Mouse (Mus musculus) forebrain, embryonic 10.5 days (tissue): ENCODE measurements around the gene Fgfr2. TPM values are rescaled to one million over a fixed set of nuclear protein-coding genes. Genes with fewer than 3 reads are reported as not detected.

Experiments used
- DNase-seq: peaks from one replicate; pipeline ENCODE4 v3.0.0-alpha.2; 2017; ENCODE audit warnings: low spot score; ENCODE audit errors: extremely low spot score
- H3K27ac ChIP-seq: fragments of 300-500 bp; sonication (generic); 2 replicates; pipeline ENCODE4 v1.5.1; 2016; ENCODE audit warnings: mild to moderate bottlenecking
- H3K27me3 ChIP-seq: fragments of 300-500 bp; sonication (generic); 2 replicates; pipeline ENCODE4 v1.6.1; 2016; ENCODE audit warnings: mild to moderate bottlenecking; ENCODE audit not compliant: poor library complexity, severe bottlenecking
- H3K36me3 ChIP-seq: fragments of 300-500 bp; sonication (generic); replicated peaks from 2 replicates; pipeline ENCODE4 v1.6.1; 2016; ENCODE audit warnings: mild to moderate bottlenecking, moderate library complexity
- H3K4me1 ChIP-seq: fragments of 300-500 bp; sonication (generic); 2 replicates; pipeline ENCODE4 v1.6.1; 2016
- H3K4me3 ChIP-seq: fragments of 300-500 bp; sonication (generic); 2 replicates; pipeline ENCODE4 v1.5.1; 2016; ENCODE audit warnings: mild to moderate bottlenecking, moderate library complexity
- H3K9me3 ChIP-seq: fragments of 300-500 bp; sonication (generic); 2 replicates; pipeline ENCODE4 v1.6.1; 2016; ENCODE audit warnings: mild to moderate bottlenecking, moderate library complexity
- WGBS: fragments of 180-500 bp; shearing (Covaris S2); methylation state at CpG from one replicate; pipeline ENCODE4 v1.1.7; 2016; 5-methylcytosine and 5-hydroxymethylcytosine counted together
- polyA plus RNA-seq: library from polyadenylated mRNA; unstranded; fragments of >200 nt; fragmentation: Nextera tagmentation; extraction: Ambion mirVana; gene quantifications from 2 replicates; pipeline ENCODE4 v1.2.1, GENCODE M21; 2016

Gene Fgfr2
- polyA plus RNA-seq, 1 experiment from 2014 or later: 55.7 TPM

DNA sequence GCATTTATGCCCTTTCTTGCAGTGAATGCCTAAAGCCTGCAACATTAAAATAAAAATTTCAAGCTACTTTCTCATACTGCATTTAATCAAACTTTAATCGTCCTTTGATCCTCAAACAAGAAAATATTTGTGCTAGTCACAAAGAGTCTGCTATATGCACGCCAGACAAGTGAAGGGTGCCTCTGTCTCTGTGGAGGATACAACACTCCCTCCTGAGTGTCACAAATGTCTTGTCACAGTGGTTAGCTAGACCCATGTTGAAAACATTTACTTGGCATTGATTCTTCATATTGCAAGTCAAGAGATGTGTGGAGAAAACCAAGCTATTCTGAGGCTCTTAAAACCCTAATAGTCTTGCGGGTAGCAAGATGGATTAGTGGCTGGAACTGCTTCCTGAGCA, 2736.8 kb downstream of the Fgfr2 start:
- Histone ChIP-seq H3K4me1 (peaks cover 29% of the 10 kb centered on the region), H3K9me3 (0 out of 2 replicates have a peak, but pooled peaks cover 5% of the 10 kb centered on the region), H3K27ac (peak overlapping the region; percentile 51; the same call in 1 of the 2 replicates), H3K4me3 (no peak overlapping the region), H3K27me3 (peaks cover 4% of the 10 kb centered on the region), H3K36me3 (peaks cover 19% of the 10 kb centered on the region)
- WGBS: 80% methylated on average over 3 of the region's 3 CpGs
- DNase-seq: no peak

DNA sequence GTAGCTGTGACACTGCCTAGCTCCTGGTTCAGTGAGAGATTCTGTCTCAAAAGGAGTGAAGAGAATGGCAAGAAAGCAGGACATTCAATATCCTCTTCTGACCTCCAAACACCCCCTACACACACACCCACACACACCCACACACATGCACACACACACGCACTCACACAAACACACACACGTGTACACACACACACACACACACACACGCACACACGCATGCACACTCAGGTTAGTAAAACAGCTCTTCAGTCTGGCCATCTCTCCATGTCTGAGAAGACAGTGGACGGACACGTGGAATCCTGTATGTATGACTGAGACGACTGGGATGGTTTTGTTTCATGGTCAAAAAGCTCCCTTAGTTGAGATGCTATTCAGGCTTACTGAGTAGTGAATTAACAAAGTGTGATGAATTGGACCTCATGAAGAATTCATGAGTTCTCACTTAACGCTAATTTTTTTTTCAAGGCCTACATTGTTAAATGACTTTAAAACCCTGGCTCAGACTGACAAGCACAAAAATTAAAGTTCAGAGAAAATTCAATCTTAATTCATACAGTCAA, 2737.3 kb downstream of the Fgfr2 start:
- H3K9me3 ChIP-seq: 0 out of 2 replicates have a peak, but pooled peaks cover 5% of the 10 kb centered on the region
- no peak overlapping the region for H3K4me3 ChIP-seq
- H3K27ac ChIP-seq: peak overlapping the region; percentile 44; the same call in 1 of the 2 replicates
- H3K4me1 ChIP-seq: peaks cover 34% of the 10 kb centered on the region
- WGBS: 84% methylated on average over 8 of the region's 8 CpGs
- DNase-seq: no peak
- H3K27me3 ChIP-seq: peaks cover 9% of the 10 kb centered on the region
- peaks cover 19% of the 10 kb centered on the region for H3K36me3 ChIP-seq

DNA sequence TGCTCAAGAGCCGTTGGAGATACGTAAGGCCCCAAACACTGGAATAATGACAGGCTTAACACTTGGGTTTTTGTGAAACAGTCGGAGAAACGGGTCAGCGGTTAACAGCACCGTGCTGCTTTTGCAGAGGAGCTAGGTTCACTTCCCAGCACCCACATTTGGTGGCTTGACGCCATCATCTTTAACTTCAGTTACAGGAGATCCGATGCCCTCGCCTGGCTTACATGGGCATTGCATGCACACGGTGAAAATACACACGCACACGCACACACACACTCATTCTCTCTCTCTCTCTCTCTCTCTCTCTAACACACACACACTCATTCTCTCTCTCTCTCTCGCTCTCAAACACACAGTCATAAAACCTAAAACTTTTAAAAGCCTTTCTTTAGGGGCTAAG, 2741.0 kb downstream of the Fgfr2 start:
- Histone ChIP-seq H3K27me3 (peaks cover 46% of the 10 kb centered on the region), H3K4me1 (peaks cover 34% of the 10 kb centered on the region), H3K4me3 (no peak overlapping the region), H3K27ac (no peak overlapping the region), H3K36me3 (peaks cover 8% of the 10 kb centered on the region), H3K9me3 (0 out of 2 replicates have a peak, but pooled peaks cover 5% of the 10 kb centered on the region)
- DNase-seq: no peak
- WGBS: 95% methylated on average over 13 of the region's 13 CpGs

DNA sequence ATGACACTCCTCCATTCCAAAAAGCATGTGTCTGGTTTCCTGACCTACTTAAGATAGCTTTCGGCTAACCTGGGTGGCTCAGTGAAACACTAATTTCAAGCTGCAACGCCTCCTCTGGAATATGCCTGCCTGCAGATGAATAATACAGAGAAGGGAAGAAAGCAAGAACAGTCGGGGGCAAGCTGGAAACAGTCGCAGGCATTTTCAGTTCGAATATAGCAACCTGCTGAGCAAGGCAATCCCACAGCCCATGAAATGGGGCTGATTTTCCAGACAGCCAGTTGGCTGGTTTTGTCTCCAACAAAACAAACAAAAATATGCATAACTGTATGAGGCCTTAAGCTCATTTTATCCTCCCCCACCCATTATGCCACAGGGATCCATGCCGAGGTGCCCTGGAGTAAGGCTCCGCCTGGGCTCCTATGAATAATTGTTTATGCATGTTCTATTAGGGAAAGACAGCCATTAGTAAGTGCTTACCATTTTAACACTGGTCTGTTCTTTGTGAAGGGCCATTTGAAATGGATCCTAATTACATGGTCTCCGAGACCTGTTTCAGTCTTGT, 2741.7 kb downstream of the Fgfr2 start:
- no peak for DNase-seq
- H3K9me3 ChIP-seq: 0 out of 2 replicates have a peak, but pooled peaks cover 5% of the 10 kb centered on the region
- peaks cover 52% of the 10 kb centered on the region for H3K27me3 ChIP-seq
- H3K4me3 ChIP-seq: no peak overlapping the region
- H3K36me3 ChIP-seq: peaks cover 4% of the 10 kb centered on the region; the same call in 1 of the 2 replicates
- no peak overlapping the region for H3K27ac ChIP-seq
- H3K4me1 ChIP-seq: peaks cover 28% of the 10 kb centered on the region
- 83% methylated on average over 8 of the region's 8 CpGs for WGBS

DNA sequence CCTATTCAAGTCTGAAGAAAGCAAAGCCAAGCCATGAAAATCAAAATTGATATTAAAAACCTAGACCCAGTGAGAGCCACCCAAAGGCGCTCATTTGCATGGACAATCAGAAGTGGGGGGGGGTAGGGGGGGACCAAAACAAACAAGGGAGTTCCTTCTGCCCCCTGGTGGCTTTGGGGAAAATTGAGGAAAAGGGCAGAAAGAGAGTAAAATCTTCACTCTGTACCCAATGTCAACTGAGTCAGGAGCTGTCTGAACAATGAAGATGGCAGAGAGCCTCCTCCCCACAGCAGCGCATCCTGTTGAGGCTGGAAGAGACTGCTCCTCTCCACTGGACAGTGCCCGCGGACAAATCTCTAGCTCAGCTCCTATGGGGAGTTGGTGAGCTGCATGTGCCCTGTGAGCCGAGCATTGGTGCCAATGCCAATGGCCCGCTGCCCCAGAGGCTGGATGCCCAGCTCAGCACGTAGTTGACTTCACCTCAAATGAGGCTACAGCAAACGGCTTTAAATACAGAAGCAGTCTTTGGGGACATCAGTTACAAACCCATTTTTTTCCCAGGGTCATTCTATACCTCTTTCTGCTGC, 2742.3 kb downstream of the Fgfr2 start:
- H3K36me3 ChIP-seq: peaks cover 4% of the 10 kb centered on the region; the same call in 1 of the 2 replicates
- H3K27me3 ChIP-seq: peaks cover 59% of the 10 kb centered on the region
- no peak for DNase-seq
- H3K27ac ChIP-seq: no peak overlapping the region
- no peak overlapping the region for H3K4me3 ChIP-seq
- H3K4me1 ChIP-seq: peaks cover 22% of the 10 kb centered on the region
- 85% methylated on average over 8 of the region's 8 CpGs for WGBS
- H3K9me3 ChIP-seq: 0 out of 2 replicates have a peak, but pooled peaks cover 5% of the 10 kb centered on the region

DNA sequence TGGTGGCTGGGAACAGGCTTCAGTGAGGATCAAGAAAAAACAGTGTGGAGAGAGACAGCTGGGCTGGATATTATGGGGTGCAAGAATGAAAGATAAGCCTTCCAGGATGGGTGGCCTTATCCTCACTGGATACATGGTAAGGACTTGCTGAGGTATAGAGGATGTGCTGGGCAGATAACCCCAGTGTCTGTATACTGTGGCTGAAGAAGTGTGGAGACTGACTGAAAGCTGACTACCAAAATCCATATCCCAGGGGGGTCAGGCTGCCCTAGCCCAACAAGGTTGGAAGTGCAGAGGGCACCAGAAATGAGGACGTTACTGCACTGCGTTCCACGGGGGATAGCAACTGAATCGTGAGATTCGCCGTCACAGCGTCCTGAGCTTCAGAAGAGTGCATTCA, 2742.8 kb downstream of the Fgfr2 start:
- WGBS: 93% methylated on average over 7 of the region's 7 CpGs
- Histone ChIP-seq H3K36me3 (peaks cover 4% of the 10 kb centered on the region; the same call in 1 of the 2 replicates), H3K9me3 (0 out of 2 replicates have a peak, but pooled peaks cover 5% of the 10 kb centered on the region), H3K27me3 (peaks cover 64% of the 10 kb centered on the region), H3K4me1 (peaks cover 17% of the 10 kb centered on the region; the same call in 1 of the 2 replicates), H3K27ac (no peak overlapping the region), H3K4me3 (no peak overlapping the region)
- no peak for DNase-seq

DNA sequence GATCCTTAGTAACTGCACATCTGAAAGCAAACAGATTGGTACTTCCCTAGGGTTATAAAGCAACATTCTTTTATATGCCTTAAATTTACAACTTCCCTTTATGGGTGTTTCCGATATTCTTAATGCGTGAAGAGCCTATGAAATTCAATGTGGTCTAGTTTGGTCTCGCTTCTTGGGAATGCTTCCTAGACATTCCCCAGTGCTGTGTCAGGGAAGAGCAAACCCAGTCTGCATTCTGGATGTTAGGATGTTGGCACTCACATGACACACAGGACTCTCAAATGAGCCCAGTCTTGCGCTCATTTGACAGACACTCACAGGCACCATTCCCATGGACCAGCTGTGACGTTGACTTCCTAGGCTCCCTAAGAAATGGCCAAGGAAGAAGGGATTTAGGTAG, 2743.3 kb downstream of the Fgfr2 start:
- no peak overlapping the region for H3K27ac ChIP-seq
- peaks cover 4% of the 10 kb centered on the region; the same call in 1 of the 2 replicates for H3K36me3 ChIP-seq
- peaks cover 68% of the 10 kb centered on the region for H3K27me3 ChIP-seq
- 0 out of 2 replicates have a peak, but pooled peaks cover 5% of the 10 kb centered on the region for H3K9me3 ChIP-seq
- no peak for DNase-seq
- H3K4me1 ChIP-seq: peaks cover 14% of the 10 kb centered on the region; the same call in 1 of the 2 replicates
- H3K4me3 ChIP-seq: no peak overlapping the region
- 90% methylated on average over 5 of the region's 5 CpGs for WGBS

DNA sequence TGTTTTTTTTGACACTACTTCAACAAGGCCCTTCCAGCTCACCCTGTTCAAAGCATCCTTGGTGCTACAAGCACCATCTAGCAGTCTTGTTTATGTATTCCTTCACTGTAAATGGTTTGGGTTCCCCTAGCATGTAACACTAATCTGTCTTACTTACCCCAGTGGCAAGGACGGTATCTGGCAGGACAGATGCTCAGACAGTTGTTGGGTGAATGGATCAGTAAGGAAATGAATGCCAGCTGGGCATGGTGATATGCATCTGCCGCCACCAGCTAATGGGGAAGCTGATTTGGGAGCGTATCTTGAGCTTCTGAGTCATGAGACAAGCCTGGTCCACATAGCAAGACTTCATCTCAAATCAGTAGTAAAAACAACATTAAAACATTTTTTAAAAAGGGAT, 2744.8 kb downstream of the Fgfr2 start:
- Histone ChIP-seq H3K4me1 (peaks cover 9% of the 10 kb centered on the region; the same call in 1 of the 2 replicates), H3K9me3 (0 out of 2 replicates have a peak, but pooled peaks cover 5% of the 10 kb centered on the region), H3K27me3 (peaks cover 84% of the 10 kb centered on the region), H3K36me3 (no peaks in the 10 kb centered on the region; the same call in 1 of the 2 replicates), H3K27ac (no peak overlapping the region), H3K4me3 (no peak overlapping the region)
- DNase-seq: no peak
- 93% methylated on average over 3 of the region's 3 CpGs for WGBS

DNA sequence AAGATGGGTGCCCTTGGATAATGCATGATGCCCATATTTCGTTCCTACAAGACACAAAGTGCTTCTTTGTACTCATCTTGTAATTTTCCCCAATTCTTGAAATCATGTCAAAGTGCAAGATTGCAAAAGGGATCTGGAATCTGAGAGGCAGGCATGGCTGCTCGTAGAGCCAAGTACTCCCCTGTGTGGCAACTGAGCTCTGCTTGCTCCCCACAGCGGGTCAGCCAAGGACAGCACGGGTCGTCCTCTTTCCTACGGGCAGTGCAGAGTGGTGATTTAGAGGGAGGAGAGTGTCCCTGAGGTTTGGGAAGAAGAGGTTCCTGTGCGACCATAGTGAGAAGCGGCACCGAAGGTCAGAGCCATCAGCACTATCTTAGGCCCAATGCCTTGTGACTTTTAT, 2748.8 kb downstream of the Fgfr2 start:
- Histone ChIP-seq H3K27ac (no peak overlapping the region), H3K9me3 (peaks cover 12% of the 10 kb centered on the region), H3K4me3 (no peak overlapping the region), H3K36me3 (0 out of 2 replicates have a peak, but pooled peaks cover 2% of the 10 kb centered on the region), H3K27me3 (peaks cover 100% of the 10 kb centered on the region), H3K4me1 (peaks cover 11% of the 10 kb centered on the region)
- DNase-seq: no peak
- 84% methylated on average over 9 of the region's 9 CpGs for WGBS

DNA sequence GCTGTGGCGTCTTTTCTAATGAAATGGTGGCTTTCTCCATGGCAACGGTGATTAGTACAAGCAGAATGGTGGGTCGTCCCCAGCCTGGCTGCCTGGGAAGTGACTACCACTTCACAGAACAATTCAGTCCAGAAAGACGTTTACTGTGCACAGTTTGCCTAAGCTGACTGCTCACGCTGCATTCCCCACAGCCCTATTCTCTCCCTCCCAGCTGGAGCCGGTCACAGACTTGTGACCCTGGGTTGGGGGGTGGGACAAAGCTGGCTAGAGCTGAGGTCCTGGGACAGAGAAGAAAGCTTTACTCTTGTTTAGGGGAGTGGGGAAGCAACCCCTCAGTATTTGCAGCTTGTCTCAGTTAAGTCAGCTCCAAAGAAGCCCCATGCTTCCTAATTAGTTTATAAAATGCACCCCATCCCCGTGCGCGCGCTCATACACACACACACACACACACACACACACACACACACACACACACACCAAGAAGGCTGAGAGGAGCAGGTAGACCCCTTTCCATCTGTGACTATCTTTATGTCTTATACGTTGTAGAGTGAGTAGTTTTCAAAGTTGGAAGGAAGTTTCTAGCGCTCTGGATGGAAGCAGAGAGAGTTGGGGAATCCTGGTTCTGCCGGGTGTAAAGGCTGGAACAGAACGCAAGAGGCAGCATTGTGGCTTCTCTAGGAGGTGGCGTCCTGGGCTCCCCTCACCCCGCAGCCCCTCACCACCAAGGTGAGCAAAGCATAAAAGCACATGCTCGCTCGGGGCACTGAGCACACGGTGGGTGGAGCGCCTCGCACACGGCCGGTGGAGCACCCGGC, 2754.1 kb downstream of the Fgfr2 start:
- peak; percentile 77 for DNase-seq
- Histone ChIP-seq H3K27me3 (peaks cover 99% of the 10 kb centered on the region), H3K4me3 (peak overlapping the region; percentile 26), H3K9me3 (peaks cover 27% of the 10 kb centered on the region), H3K27ac (peak overlapping the region; percentile 57), H3K36me3 (peaks cover 9% of the 10 kb centered on the region), H3K4me1 (peaks cover 42% of the 10 kb centered on the region)
- WGBS: 21% methylated on average over 24 of the region's 24 CpGs

DNA sequence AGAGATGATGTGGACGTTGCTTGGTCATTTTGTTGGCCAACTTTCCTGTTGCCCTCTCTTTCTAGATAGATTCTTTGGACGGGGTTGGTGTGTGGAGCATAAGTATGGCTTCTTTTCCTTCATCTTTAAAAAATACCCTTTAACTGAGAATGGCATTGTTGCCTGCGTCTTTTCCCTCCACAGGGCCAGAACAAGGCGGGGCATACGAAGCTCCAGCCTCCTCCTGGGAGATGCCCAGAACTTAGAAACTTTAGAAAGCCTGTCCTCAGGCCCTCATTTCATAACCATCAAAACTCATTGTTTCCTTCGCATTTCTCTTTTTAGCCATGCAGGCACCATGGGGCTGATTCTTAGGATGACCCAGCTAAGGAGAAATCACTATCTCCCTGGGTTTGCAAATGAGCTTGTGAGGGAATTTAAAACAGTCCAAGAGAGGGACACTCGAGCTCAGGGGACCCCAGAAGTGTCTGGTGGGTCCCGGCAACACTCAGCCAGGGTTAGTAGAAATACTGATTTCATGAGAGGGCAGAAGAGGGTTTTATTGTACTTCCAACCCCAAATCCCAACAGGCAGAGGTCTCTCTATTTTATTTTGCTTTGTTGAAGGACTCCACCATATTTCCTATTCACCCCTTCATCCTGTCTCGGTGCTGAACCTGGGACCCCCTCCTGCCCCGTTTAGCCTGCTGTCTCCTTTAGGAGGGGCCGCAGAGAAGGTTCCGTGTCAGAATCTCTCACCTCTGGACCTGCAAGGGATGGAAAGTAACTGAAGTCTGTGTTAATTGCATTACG, 2754.9 kb downstream of the Fgfr2 start:
- peak overlapping the region; percentile 57 for H3K27ac ChIP-seq
- peaks cover 42% of the 10 kb centered on the region for H3K4me1 ChIP-seq
- H3K36me3 ChIP-seq: peaks cover 9% of the 10 kb centered on the region
- 8% methylated on average over 13 of the region's 13 CpGs for WGBS
- peak overlapping the region; percentile 26 for H3K4me3 ChIP-seq
- peaks cover 99% of the 10 kb centered on the region for H3K27me3 ChIP-seq
- peak; percentile 37 for DNase-seq
- peaks cover 31% of the 10 kb centered on the region for H3K9me3 ChIP-seq
